Mouse (Mus musculus) limb, embryonic 12.5 days (tissue): ENCODE data around the gene Grb14. TPM values are rescaled to one million over a fixed set of nuclear protein-coding genes. Genes with fewer than 3 reads are reported as not detected.

ENCODE experiments used
- ATAC-seq: fragments of 200-750 bp; cut with Nextera tagmentation; 2 replicates; pipeline ENCODE4 v1.8.0; 2017; ENCODE audit warnings: low read depth, moderate TSS enrichment; ENCODE audit not compliant: insufficient number of reproducible peaks, insufficient read depth, low FRiP score, low TSS enrichment
- H3K27ac ChIP-seq: fragments of 300-500 bp; sonication (generic); 2 replicates; pipeline ENCODE4 v1.5.1; 2016; ENCODE audit warnings: mild to moderate bottlenecking, moderate library complexity
- H3K27me3 ChIP-seq: fragments of 300-500 bp; sonication (generic); 2 replicates; pipeline ENCODE4 v1.6.1; 2016; ENCODE audit warnings: mild to moderate bottlenecking, moderate library complexity
- H3K36me3 ChIP-seq: fragments of 300-500 bp; sonication (generic); 2 replicates; pipeline ENCODE4 v1.6.1; 2016; ENCODE audit warnings: mild to moderate bottlenecking, moderate library complexity
- H3K4me1 ChIP-seq: fragments of 300-500 bp; sonication (generic); replicated peaks from 2 replicates; pipeline ENCODE4 v1.6.1; 2016
- H3K4me2 ChIP-seq: fragments of 300-500 bp; sonication (generic); 2 replicates; pipeline ENCODE4 v1.6.1; 2016; ENCODE audit warnings: mild to moderate bottlenecking, moderate library complexity
- H3K4me3 ChIP-seq: fragments of 300-500 bp; sonication (generic); replicated peaks from 2 replicates; pipeline ENCODE4 v1.5.1; 2016; ENCODE audit warnings: mild to moderate bottlenecking
- H3K9ac ChIP-seq: fragments of 300-500 bp; sonication (generic); replicated peaks from 2 replicates; pipeline ENCODE4 v1.6.1; 2016; ENCODE audit warnings: mild to moderate bottlenecking, moderate library complexity
- H3K9me3 ChIP-seq: fragments of 300-500 bp; sonication (generic); 2 replicates; pipeline ENCODE4 v1.6.1; 2016; ENCODE audit warnings: mild to moderate bottlenecking, moderate library complexity
- WGBS: fragments of 180-500 bp; shearing (Covaris S2); methylation state at CpG from one replicate; pipeline ENCODE4 v1.1.7; 2016; 5-methylcytosine and 5-hydroxymethylcytosine counted together
- polyA plus RNA-seq: library from polyadenylated mRNA; unstranded; fragments of >200 nt; fragmentation: Nextera tagmentation; extraction: Ambion mirVana; gene quantifications from 2 replicates; pipeline ENCODE4 v1.2.1, GENCODE M21; 2016

The Grb14 gene
- polyA plus RNA-seq, 1 experiment from 2014 or later = 4.9 TPM

DNA sequence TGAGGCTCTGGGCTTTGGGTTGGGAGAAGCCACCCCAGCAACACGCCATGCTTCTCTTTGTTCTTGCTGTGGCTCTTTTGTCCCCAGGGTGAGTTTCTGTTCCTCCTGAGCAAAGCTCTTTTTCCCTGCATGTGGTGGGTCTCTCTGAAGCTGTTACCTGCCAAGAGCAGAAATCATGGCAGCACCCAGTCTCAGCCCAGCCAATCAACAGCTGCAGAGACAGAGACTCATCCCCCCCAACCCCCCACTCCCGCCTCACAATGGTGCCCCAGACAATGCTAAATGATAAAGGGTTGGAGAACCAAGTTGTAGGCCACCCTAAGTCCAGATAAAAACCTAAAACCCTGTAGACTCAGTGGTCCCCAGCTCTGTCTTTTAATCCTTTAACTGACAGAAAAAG, 75.6 kb downstream of the Grb14 start:
- Histone ChIP-seq H3K9ac (no peak overlapping the region), H3K27ac (no peak overlapping the region), H3K4me3 (no peak overlapping the region), H3K27me3 (no peaks in the 10 kb centered on the region), H3K36me3 (no peaks in the 10 kb centered on the region), H3K4me1 (0 out of 2 replicates have a peak, but pooled peaks cover 5% of the 10 kb centered on the region), H3K9me3 (no peaks in the 10 kb centered on the region), H3K4me2 (no peak overlapping the region)
- ATAC-seq = no peak
- WGBS = 74% methylated on average over 2 of the region's 2 CpGs

DNA sequence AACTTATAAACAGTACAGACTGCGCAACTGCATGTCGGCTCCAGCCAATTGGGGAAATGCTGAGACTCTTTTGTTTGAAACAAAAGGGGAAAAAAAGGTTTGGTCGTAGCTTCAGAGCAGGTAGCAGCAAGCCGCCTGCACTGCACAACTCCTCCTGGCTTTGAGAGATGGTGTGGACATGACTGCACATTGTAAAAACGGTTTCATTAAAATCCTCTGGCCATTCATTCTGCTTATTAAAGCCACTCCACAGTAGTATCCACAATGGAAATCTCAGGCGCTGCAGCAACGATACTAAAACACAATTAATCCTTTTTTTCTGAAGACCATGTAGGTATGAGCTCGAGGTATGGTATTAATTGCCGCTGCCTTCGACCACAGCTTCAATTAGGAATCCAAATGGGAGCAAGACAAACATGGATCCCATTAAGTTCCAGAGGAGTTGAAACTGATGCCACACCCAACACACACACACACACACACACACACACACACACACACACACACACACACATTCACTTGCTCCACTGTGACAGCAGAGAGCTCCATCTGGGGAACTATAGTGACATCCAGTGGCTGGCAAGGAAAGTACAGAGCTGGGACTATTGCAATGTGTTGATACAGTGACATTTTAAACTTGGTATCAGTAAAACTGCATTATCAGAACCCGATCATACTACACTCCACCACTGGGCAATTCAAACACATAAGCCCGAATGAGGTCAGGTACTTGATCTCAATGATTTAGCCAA, 76.2 kb downstream of the Grb14 start:
- Histone ChIP-seq H3K36me3 (no peaks in the 10 kb centered on the region), H3K4me2 (peak overlapping the region; percentile 35), H3K9me3 (no peaks in the 10 kb centered on the region), H3K9ac (no peak overlapping the region), H3K4me1 (0 out of 2 replicates have a peak, but pooled peaks cover 5% of the 10 kb centered on the region), H3K27ac (no peak overlapping the region), H3K4me3 (no peak overlapping the region), H3K27me3 (no peaks in the 10 kb centered on the region)
- WGBS = 47% methylated on average over 12 of the region's 12 CpGs
- ATAC-seq = 0 out of 2 replicates have a peak, but pooled peaks have one; percentile 66

DNA sequence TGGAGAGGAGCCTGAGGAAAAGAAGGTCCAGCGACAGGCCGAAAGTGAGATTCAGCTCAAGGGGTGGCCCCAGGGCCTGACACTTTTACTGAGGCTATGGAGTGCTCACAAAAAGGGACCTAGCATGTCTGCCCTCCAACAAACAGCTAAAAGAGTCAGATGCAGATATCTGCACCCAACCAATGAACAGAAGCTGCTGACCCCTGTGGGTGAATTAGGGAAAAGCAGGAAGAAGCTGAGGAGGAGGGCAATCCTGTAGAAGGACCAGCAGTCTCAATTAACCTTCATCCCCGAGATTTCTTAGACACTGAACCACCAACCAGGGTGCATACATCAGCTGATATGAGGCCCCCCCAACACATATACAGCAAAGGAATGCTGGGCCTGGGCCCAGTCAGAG, 77.3 kb downstream of the Grb14 start:
- no peak overlapping the region for H3K4me2 ChIP-seq
- H3K9ac ChIP-seq = no peak overlapping the region
- H3K4me1 ChIP-seq = 0 out of 2 replicates have a peak, but pooled peaks cover 5% of the 10 kb centered on the region
- no peak for ATAC-seq
- WGBS = 67% methylated on average over 3 of the region's 3 CpGs
- H3K27me3 ChIP-seq = no peaks in the 10 kb centered on the region
- no peak overlapping the region for H3K27ac ChIP-seq
- no peaks in the 10 kb centered on the region for H3K9me3 ChIP-seq
- no peaks in the 10 kb centered on the region for H3K36me3 ChIP-seq
- no peak overlapping the region for H3K4me3 ChIP-seq

DNA sequence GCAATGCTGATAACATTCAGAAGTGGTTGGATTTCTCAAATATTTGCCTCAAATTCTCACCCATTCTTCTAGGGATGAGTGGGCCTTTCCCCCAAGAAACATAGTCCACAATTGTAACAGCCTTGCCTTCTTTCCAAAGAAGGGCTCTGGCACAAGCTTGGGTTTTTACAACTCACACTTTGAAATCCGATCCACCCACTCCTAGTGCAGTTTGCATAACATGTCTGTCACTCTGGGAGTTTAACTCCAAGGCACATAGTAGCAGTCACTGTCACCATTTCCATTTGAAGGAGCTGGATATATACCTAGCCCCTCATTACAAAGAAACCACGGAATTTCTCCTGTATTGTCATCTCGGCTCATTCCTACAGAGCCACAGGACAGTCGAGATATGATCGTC, 103.9 kb downstream of the Grb14 start:
- no peak overlapping the region for H3K9ac ChIP-seq
- WGBS = 50% methylated on average over 5 of the region's 5 CpGs
- ATAC-seq = no peak

DNA sequence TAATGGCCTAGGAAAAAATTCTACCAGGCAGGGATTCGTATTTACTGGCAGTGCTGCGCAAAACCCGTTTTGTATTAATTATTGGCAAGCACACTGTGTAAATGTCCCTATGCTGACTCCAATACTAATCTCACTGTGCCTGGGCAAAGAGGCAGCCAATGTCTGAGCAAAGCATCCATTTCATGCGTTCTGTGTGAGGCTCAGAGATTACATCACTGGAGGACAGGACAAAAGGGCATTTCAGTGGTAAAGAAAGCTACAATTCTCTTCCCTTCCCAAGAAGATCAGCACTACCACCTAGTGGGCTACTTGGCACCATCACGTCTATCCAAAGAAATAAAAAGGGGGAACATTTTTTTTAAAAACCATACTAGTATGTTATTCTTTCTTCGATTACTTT, 109.3 kb downstream of the Grb14 start:
- 62% methylated on average over 6 of the region's 6 CpGs for WGBS
- H3K4me2 ChIP-seq = no peak overlapping the region
- ATAC-seq = no peak
- H3K36me3 ChIP-seq = no peaks in the 10 kb centered on the region
- H3K4me3 ChIP-seq = no peak overlapping the region
- no peaks in the 10 kb centered on the region for H3K4me1 ChIP-seq
- H3K27ac ChIP-seq = no peak overlapping the region
- H3K9ac ChIP-seq = no peak overlapping the region
- H3K27me3 ChIP-seq = no peaks in the 10 kb centered on the region
- H3K9me3 ChIP-seq = no peaks in the 10 kb centered on the region

More for the DNA sequence above, 103.9 kb downstream of the Grb14 start:
- Histone ChIP-seq H3K36me3 (no peaks in the 10 kb centered on the region), H3K4me1 (peaks cover 6% of the 10 kb centered on the region; the same call in 1 of the 2 replicates), H3K27ac (no peak overlapping the region), H3K4me2 (no peak overlapping the region), H3K4me3 (no peak overlapping the region), H3K27me3 (no peaks in the 10 kb centered on the region), H3K9me3 (no peaks in the 10 kb centered on the region)

DNA sequence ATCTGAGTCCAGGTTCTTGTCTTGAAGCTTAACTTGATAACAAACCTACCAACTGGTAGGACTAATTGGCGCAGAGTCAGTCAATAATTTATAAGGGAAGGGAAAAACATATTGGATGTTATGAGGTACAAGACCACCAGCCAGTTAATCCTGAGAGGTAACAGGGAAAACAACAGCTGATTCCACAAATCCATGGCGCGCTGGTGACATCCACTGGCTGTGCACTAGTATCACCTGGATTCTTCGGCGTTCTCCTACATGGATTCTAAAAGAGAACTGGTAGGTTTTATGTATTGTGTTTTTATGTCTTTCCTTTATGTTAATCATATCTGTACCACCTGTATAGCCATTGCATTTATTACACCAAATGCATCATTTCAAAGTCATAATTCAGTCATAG, 119.9 kb downstream of the Grb14 start:
- no peaks in the 10 kb centered on the region for H3K27me3 ChIP-seq
- ATAC-seq = no peak
- no peak overlapping the region for H3K9ac ChIP-seq
- H3K36me3 ChIP-seq = no peaks in the 10 kb centered on the region
- 82% methylated on average over 5 of the region's 5 CpGs for WGBS
- no peak overlapping the region for H3K4me2 ChIP-seq
- H3K4me3 ChIP-seq = no peak overlapping the region
- no peaks in the 10 kb centered on the region for H3K4me1 ChIP-seq
- H3K27ac ChIP-seq = no peak overlapping the region
- no peaks in the 10 kb centered on the region for H3K9me3 ChIP-seq

DNA sequence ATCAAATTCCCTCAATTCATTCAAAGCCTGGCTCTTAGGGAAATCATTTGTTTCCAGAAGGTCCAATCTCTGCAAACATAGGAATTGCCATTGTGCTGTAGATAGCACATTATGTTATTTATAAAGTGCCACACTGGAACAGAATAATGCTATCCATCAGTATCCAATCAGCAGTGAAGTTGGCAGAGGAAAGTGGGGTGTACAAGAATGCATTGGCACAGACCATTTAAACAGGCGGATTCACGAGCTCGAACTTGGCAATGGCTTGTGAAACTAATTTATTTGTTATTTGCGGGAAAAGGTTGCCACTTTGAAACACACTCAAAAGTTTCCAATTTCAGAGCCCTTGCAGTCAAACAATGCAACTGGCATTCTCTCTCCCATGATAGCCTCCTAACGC, 126.9 kb downstream of the Grb14 start:
- H3K36me3 ChIP-seq = no peaks in the 10 kb centered on the region
- H3K4me2 ChIP-seq = no peak overlapping the region
- H3K9me3 ChIP-seq = no peaks in the 10 kb centered on the region
- WGBS = 74% methylated on average over 5 of the region's 5 CpGs
- H3K4me1 ChIP-seq = no peaks in the 10 kb centered on the region
- no peaks in the 10 kb centered on the region for H3K27me3 ChIP-seq
- H3K27ac ChIP-seq = no peak overlapping the region
- no peak for ATAC-seq
- H3K9ac ChIP-seq = no peak overlapping the region
- H3K4me3 ChIP-seq = no peak overlapping the region

DNA sequence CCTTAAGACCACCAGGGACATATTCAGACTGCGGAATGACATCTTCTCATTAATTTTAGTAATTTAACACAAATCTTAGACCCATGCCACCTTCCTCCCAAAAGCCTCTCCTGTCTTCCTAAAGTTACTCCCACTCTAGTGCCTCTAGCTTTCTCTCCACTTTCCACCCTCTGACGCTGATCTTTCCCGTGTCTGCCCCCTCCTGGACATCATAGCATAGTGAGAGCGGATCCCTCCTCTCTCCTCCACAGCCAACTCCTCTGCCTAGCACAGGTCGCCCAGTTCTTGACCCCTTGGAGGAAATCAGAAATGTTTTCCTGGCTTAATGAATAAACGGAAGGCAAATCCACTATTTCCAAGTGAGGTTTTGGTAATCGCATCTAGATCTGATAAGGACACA, 131.6 kb downstream of the Grb14 start:
- no peak overlapping the region for H3K4me3 ChIP-seq
- WGBS = 56% methylated on average over 7 of the region's 7 CpGs
- H3K9ac ChIP-seq = no peak overlapping the region
- no peak for ATAC-seq
- H3K36me3 ChIP-seq = no peaks in the 10 kb centered on the region
- H3K27me3 ChIP-seq = no peaks in the 10 kb centered on the region
- H3K4me2 ChIP-seq = no peak overlapping the region
- no peaks in the 10 kb centered on the region for H3K9me3 ChIP-seq
- no peak overlapping the region for H3K27ac ChIP-seq
- no peaks in the 10 kb centered on the region for H3K4me1 ChIP-seq

DNA sequence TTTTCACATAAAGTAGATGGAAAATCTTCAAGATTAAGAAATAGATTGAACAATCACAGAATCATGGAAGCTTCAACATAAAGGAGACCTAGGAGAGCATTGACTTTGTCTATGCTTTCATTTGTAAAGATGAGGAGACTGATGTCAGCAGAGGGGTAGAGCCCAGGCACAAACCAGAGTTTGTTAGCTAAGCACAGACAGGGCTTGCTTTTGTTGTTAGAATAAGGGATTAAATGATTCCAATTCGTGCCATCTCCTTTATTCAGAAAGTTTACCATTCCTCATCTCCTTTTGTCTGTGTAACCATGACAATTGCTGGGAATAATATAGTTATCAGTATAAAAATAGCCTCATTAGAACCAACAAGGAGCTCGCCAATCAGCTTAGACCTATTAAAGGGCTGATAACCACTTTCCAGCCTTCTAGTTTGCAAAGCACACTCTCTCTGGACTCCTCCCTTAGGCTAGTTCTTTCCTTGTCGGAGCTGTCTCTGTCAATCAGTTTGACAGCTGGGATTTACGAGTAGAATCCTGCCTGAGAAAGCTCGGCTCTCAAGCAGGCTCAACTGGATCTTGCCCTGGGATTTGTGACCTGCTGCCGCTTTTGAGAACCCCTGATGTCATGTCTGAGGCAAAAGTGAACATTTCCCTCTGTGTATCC, 137.6 kb downstream of the Grb14 start:
- no peak for ATAC-seq
- no peak overlapping the region for H3K9ac ChIP-seq
- 47% methylated on average over 6 of the region's 6 CpGs for WGBS
- no peaks in the 10 kb centered on the region for H3K9me3 ChIP-seq
- no peaks in the 10 kb centered on the region for H3K27me3 ChIP-seq
- H3K4me2 ChIP-seq = no peak overlapping the region
- H3K4me1 ChIP-seq = no peaks in the 10 kb centered on the region; the same call in 1 of the 2 replicates
- H3K36me3 ChIP-seq = no peaks in the 10 kb centered on the region
- no peak overlapping the region for H3K4me3 ChIP-seq
- H3K27ac ChIP-seq = no peak overlapping the region

DNA sequence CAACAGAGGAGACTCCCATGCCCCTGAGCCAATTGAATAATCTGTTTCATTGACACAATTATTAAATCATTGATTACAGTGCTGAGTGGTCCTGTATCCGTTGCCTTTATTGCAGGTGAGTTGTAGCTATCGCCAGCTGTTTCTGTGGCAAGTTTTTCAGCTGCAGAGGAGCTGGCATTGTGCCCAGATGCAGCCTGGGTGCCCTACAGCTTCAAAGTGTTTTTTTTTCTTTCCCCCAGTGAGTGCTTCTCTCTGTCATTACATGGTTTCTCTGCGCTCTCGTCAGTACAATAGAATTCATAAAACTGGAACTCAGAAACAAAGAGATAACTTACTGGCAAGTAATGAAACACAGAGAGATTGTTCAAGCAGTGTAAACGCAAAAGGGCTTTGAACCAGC, 139.1 kb downstream of the Grb14 start:
- H3K9me3 ChIP-seq = no peaks in the 10 kb centered on the region
- 49% methylated on average over 5 of the region's 5 CpGs for WGBS
- no peaks in the 10 kb centered on the region for H3K36me3 ChIP-seq
- no peak overlapping the region for H3K4me2 ChIP-seq
- no peaks in the 10 kb centered on the region for H3K27me3 ChIP-seq
- H3K27ac ChIP-seq = no peak overlapping the region
- no peak overlapping the region for H3K4me3 ChIP-seq
- no peak overlapping the region for H3K9ac ChIP-seq
- no peak for ATAC-seq
- no peaks in the 10 kb centered on the region; the same call in 1 of the 2 replicates for H3K4me1 ChIP-seq

DNA sequence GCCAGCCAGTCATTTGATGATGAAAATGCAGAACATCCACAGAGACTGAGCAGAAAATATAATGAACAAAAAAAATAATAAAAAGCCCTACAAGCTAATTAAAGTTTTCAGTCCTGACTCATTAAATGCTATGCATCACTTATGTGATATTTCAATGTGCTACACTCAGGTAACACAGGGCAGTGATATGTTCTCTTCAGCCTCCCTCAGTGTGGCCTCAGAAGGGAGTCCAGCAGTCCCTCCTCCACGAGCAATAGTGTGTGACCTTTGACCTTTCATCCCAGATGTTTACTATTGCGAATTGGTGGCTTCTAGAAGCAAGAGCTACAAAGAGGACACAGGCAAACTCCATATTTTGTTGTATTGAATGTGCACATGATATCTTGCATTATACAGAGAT, 146.5 kb downstream of the Grb14 start:
- no peak for ATAC-seq
- H3K4me3 ChIP-seq = no peak overlapping the region
- 31% methylated on average over 2 of the region's 2 CpGs for WGBS
- no peaks in the 10 kb centered on the region for H3K36me3 ChIP-seq
- H3K9ac ChIP-seq = no peak overlapping the region
- H3K27ac ChIP-seq = no peak overlapping the region
- no peaks in the 10 kb centered on the region for H3K27me3 ChIP-seq
- H3K9me3 ChIP-seq = no peaks in the 10 kb centered on the region
- H3K4me1 ChIP-seq = no peaks in the 10 kb centered on the region
- H3K4me2 ChIP-seq = no peak overlapping the region
